Mouse (Mus musculus): ENCODE measurements around the gene BC051142. TPM values are rescaled to one million over a fixed set of nuclear protein-coding genes. Genes with fewer than 3 reads are reported as not detected.

BC051142 gene
- 0.74 TPM for polyA plus RNA-seq (2017; shearing (Covaris generic))

GRCm38 (mm10) chr17:34398711-34399393 lies at the start of gene BC051142:
TSS of gene BC051142 (plus strand) at chr17:34398820.

DNA sequence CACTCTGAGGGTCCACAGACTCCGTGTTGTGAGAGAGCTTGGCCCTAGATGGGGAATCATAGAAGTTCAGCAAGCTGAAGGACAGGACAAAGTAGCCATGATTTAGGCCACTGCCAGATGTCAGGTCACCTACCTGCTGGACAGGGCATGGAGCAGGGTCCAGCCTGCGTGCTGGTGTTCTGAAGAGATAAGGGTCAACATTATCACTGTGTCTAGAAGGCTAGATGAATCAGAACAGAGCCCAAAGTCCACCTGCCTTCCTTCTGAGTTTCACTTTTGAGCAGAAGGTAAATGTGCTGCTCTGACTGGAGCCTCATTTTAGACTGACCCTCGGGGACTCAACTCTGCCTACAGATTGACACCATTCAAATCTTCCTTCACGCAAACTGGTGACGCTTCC lies 44.1 kb upstream of the BC051142 start, which contains the start of gene Btnl2:
Gene Btnl2 (plus strand): TSS at position 284 of the 400 bp plus-strand sequence.

GRCm38 (mm10) chr17:34376847-34377246 lies 21.8 kb upstream of the BC051142 start, which contains the start of gene Btnl1:
TSS of gene Btnl1 (plus strand) at chr17:34377132.

DNA sequence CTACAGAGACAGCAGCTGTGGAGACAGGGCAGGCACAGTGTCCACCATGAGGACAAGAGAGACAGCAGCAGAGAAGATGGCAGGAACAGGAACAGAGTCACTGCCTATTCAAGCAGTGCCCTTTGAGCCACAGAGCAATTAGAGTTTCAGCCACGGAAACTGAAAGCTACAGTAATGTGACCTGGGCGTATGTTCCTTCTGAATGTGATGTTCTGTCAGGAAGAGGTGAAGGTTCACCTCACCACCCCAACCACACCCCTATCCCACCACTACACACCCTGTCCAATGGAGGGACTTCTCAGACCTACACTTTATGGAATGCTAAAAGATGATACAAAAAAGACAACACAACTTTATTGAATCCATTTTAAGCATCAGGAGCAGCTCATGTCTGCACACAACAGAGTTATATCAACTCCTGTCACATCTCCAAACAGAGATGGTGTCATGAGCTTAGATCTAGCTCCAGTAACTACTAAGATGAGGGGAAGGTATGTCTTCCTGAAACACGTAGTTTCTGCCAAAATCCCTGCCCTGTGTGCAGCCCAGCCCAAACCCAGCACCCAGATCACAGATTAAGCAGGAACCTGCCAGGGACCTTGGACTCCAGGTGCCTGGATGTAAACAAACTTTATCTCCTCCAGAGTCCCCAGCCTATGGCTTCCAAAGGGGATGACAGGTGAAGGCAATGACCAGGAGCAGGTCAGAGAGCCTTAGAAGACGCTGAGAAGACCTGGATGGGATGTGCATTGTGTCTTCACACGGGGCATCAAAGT lies 78.8 kb downstream of the BC051142 start, which contains the start of gene Btnl4:
Gene Btnl4 (minus strand): TSS at position 81 of the 776 bp plus-strand sequence.

Other genes with a start within 250 kb of the BC051142 start
- 7.1 TPM for gene H2-DMb1, start 245.7 kb upstream of the BC051142 start, polyA plus RNA-seq (2017; shearing (Covaris generic))
- 543 TPM for gene Tap1, start 211.3 kb upstream of the BC051142 start, polyA plus RNA-seq (2017; shearing (Covaris generic))
- 552 TPM for gene Psmb9, start 211.1 kb upstream of the BC051142 start, polyA plus RNA-seq (2017; shearing (Covaris generic))
- gene Psmb8, start 201.1 kb upstream of the BC051142 start, polyA plus RNA-seq (2017; shearing (Covaris generic)): 1,460 TPM
- 505 TPM for gene Tap2, start 195.3 kb upstream of the BC051142 start, polyA plus RNA-seq (2017; shearing (Covaris generic))
- 106 TPM for gene H2-Ob, start 159.9 kb upstream of the BC051142 start, polyA plus RNA-seq (2017; shearing (Covaris generic))
- 50.9 TPM for gene H2-Ab1, start 141.1 kb upstream of the BC051142 start, polyA plus RNA-seq (2017; shearing (Covaris generic))
- gene H2-Aa, start 111.0 kb upstream of the BC051142 start, polyA plus RNA-seq (2017; shearing (Covaris generic)): 34.5 TPM
- gene H2-Eb1, start 93.0 kb upstream of the BC051142 start, polyA plus RNA-seq (2017; shearing (Covaris generic)): 26.1 TPM
- gene H2-Eb2, start 73.2 kb upstream of the BC051142 start, polyA plus RNA-seq (2017; shearing (Covaris generic)): 0.26 TPM
- gene Btnl2, start 44.0 kb upstream of the BC051142 start, polyA plus RNA-seq (2017; shearing (Covaris generic)): 0.45 TPM
- not detected for gene Btnl1, start 21.7 kb upstream of the BC051142 start, polyA plus RNA-seq (2017; shearing (Covaris generic))
- gene Btnl4, start 78.5 kb downstream of the BC051142 start, polyA plus RNA-seq (2017; shearing (Covaris generic)): 0.40 TPM
- gene Btnl6, start 118.5 kb downstream of the BC051142 start, polyA plus RNA-seq (2017; shearing (Covaris generic)): 0.34 TPM
- 0.06 TPM for gene Notch4, start 165.4 kb downstream of the BC051142 start, polyA plus RNA-seq (2017; shearing (Covaris generic))
- gene Gpsm3, start 191.0 kb downstream of the BC051142 start, polyA plus RNA-seq (2017; shearing (Covaris generic)): 285 TPM
- gene Pbx2, start 192.4 kb downstream of the BC051142 start, polyA plus RNA-seq (2017; shearing (Covaris generic)): 12.8 TPM
- 2.7 TPM for gene Ager, start 199.0 kb downstream of the BC051142 start, polyA plus RNA-seq (2017; shearing (Covaris generic))
- gene Rnf5, start 204.9 kb downstream of the BC051142 start, polyA plus RNA-seq (2017; shearing (Covaris generic)): 115 TPM
- gene Agpat1, start 205.4 kb downstream of the BC051142 start, polyA plus RNA-seq (2017; shearing (Covaris generic)): 32.6 TPM
- 3.8 TPM for gene Egfl8, start 217.2 kb downstream of the BC051142 start, polyA plus RNA-seq (2017; shearing (Covaris generic))
- gene Ppt2, start 229.7 kb downstream of the BC051142 start, polyA plus RNA-seq (2017; shearing (Covaris generic)): 28.1 TPM
- 3.8 TPM for gene Prrt1, start 230.7 kb downstream of the BC051142 start, polyA plus RNA-seq (2017; shearing (Covaris generic))
- 5.5 TPM for gene Fkbpl, start 245.9 kb downstream of the BC051142 start, polyA plus RNA-seq (2017; shearing (Covaris generic))
- 95.5 TPM for gene Atf6b, start 248.3 kb downstream of the BC051142 start, polyA plus RNA-seq (2017; shearing (Covaris generic))